Mouse (Mus musculus): ENCODE data around the gene Dach1. TPM values are rescaled to one million over a fixed set of nuclear protein-coding genes. Genes with fewer than 3 reads are reported as not detected.

Dach1 gene
- total and polyA plus RNA-seq, 3 experiments = not detected

DNA sequence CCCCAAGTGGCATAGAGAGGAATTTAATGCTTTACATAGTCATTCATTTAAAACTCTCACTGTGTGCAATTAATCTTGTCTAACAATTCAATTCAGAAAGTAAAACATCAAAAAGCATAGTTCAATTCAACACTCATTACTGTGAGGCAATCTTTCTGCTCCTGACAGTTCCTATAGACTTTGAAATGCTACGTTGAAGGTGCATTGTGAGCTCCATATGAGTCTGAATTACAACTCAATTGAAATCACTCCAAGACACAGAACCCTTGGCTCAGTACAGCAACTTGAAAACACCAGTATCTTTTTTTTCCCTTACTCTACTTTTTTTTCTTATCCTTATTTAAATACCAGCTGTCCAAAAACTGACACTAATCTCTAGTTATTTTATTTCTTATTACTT lies 193.5 kb downstream of the Dach1 start:
- no peak overlapping the region for H3K27ac ChIP-seq (ENCODE audit: control insufficient read depth, low read depth, low read length)
- DNase-seq (ENCODE audit: low read depth, low spot score) = no peak
- TF ChIP-seq MXI1 (IDR thresholded peaks at IDR 0.05; ENCODE audit: low read depth, low read length) (no peak), ZMIZ1 (IDR thresholded peaks at IDR 0.05; ENCODE audit: low read depth, low read length) (no peak), MYB (IDR thresholded peaks at IDR 0.05; ENCODE audit: low read depth, low read length) (no peak), UBTF (IDR thresholded peaks at IDR 0.05; ENCODE audit: borderline replicate concordance, insufficient read depth, low read depth, low read length) (no peak), RCOR1 (IDR thresholded peaks at IDR 0.05; ENCODE audit: low read depth, low read length) (no peak), GABPA (IDR thresholded peaks at IDR 0.05; ENCODE audit: low read depth, low read length) (no peak)
- no peak overlapping the region for H3K9ac ChIP-seq (ENCODE audit: control insufficient read depth, low read depth, low read length, poor library complexity, severe bottlenecking)
- H3K4me3 ChIP-seq (ENCODE audit: control insufficient read depth in 1 of 2, insufficient read depth in 1 of 2, low read depth in 2 of 2, low read length in 2 of 2) = no peak overlapping the region
- no peaks in the 10 kb centered on the region for H3K36me3 ChIP-seq (ENCODE audit: control insufficient read depth in 1 of 2, insufficient read depth in 2 of 2, low read length in 2 of 2)
- no peaks in the 10 kb centered on the region for H3K9me3 ChIP-seq (replicated peaks; ENCODE audit: insufficient read depth, low read length)
- H3K79me2 ChIP-seq (ENCODE audit: control insufficient read depth, insufficient read depth, low read length, poor library complexity) = no peaks in the 10 kb centered on the region
- no peaks in the 10 kb centered on the region for H3K27me3 ChIP-seq (ENCODE audit: control insufficient read depth in 1 of 2, insufficient read depth in 2 of 2, low read length in 2 of 2)
- no peaks in the 10 kb centered on the region for H3K4me1 ChIP-seq (ENCODE audit: control insufficient read depth in 1 of 2, insufficient read depth in 2 of 2, low read length in 2 of 2)

DNA sequence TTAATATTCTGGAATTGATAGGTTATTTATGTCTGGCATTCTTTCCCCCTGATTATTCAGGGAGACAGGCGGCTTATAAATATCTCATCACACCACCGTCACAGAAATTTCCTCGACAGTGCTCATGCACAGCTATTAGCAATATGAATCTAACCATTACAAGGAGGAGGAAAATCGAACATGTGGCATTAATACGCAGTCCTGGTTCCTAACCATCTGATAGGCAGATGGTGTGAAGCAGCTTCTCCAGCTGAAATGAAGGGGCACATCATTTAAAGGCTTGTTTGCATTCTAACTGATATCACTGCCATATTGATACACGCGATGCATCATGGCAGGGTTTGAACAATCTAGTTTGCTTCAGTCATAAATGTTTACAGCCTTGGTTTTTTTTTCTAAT lies 194.1 kb downstream of the Dach1 start:
- Histone ChIP-seq H3K9me3 (replicated peaks; ENCODE audit: insufficient read depth, low read length) (no peaks in the 10 kb centered on the region), H3K36me3 (ENCODE audit: control insufficient read depth in 1 of 2, insufficient read depth in 2 of 2, low read length in 2 of 2) (no peaks in the 10 kb centered on the region), H3K27me3 (ENCODE audit: control insufficient read depth in 1 of 2, insufficient read depth in 2 of 2, low read length in 2 of 2) (no peaks in the 10 kb centered on the region), H3K9ac (ENCODE audit: control insufficient read depth, low read depth, low read length, poor library complexity, severe bottlenecking) (no peak overlapping the region), H3K4me1 (ENCODE audit: control insufficient read depth in 1 of 2, insufficient read depth in 2 of 2, low read length in 2 of 2) (no peaks in the 10 kb centered on the region), H3K79me2 (ENCODE audit: control insufficient read depth, insufficient read depth, low read length, poor library complexity) (no peaks in the 10 kb centered on the region), H3K27ac (ENCODE audit: control insufficient read depth, low read depth, low read length) (no peak overlapping the region), H3K4me3 (ENCODE audit: control insufficient read depth in 1 of 2, insufficient read depth in 1 of 2, low read depth in 2 of 2, low read length in 2 of 2) (no peak overlapping the region)
- TF ChIP-seq NELFE (IDR thresholded peaks at IDR 0.05; ENCODE audit: low read depth, low read length) (no peak), TAL1 (IDR thresholded peaks at IDR 0.05; ENCODE audit: low read length) (no peak), RAD21 (IDR thresholded peaks at IDR 0.05; ENCODE audit: low read depth, low read length) (no peak), POLR2AphosphoS2 (IDR thresholded peaks at IDR 0.05; ENCODE audit: low read length) (no peak), SIN3A (IDR thresholded peaks at IDR 0.05; ENCODE audit: low read length) (no peak), EP300 (IDR thresholded peaks at IDR 0.05; ENCODE audit: low read depth in 1 of 2, low read length in 2 of 2) (no peak), ZC3H11A (IDR thresholded peaks at IDR 0.05; ENCODE audit: low read depth, low read length) (no peak), USF2 (IDR thresholded peaks at IDR 0.05; ENCODE audit: borderline replicate concordance in 1 of 2, insufficient read depth in 1 of 2, low read depth in 1 of 2, low read length in 2 of 2) (no peak), MYB (IDR thresholded peaks at IDR 0.05; ENCODE audit: low read depth, low read length) (no peak), JUND (IDR thresholded peaks at IDR 0.05; ENCODE audit: low read depth, low read length) (no peak), TCF12 (IDR thresholded peaks at IDR 0.05; ENCODE audit: low read depth, low read length) (no peak), GATA1 (IDR thresholded peaks at IDR 0.05; ENCODE audit: low read depth, low read length) (no peak), BHLHE40 (IDR thresholded peaks at IDR 0.05; ENCODE audit: borderline replicate concordance, low read depth, low read length) (no peak)
- no peak for DNase-seq (ENCODE audit: low read depth, low spot score)

Data from MEL (cell line).